Mouse (Mus musculus) T-helper 2 cell (primary cell): ENCODE data around the gene Lgalsl.

Source experiments
- in situ Hi-C: fragments of 300-600 bp; cut with MboI, MseI; formaldehyde crosslinking; loops from one replicate; pipeline ENCODE4 v1.15.1; 2025; ENCODE audit warnings: high pct_unique_total_duplicates

Gene Lgalsl

GRCm38 (mm10) chr11:20829056-20829686, 1.7 kb downstream of the Lgalsl start:
- in situ Hi-C loops = no loop called here

DNA sequence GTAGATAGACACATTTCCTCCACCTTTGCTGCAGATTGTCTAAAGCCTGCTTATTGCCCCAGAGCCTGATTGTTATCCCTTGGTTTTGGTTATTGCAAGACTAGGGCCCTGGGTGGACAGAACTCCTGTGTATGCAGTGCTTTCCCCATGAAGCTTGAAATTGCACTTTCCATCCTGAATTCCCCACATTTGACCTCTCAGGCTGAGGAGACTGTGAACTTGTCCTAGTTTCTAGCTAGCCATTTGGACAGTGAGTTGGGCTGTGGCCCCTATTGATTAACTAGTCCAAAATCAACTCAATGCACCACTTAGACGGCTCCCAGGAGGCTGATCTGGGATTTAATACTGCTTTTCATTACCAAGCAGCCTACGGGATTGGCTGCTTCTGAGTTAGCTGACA, 6.9 kb downstream of the Lgalsl start:
- in situ Hi-C loops = no loop called here

- in situ Hi-C loops = no loop called here
Measured at GRCm38 (mm10) chr11:20823301-20823700, 7.6 kb downstream of the Lgalsl start.

GRCm38 (mm10) chr11:20821351-20821750, 9.5 kb downstream of the Lgalsl start:
- in situ Hi-C loops = no loop called here

- in situ Hi-C loops = no loop called here
Measured at GRCm38 (mm10) chr11:20813901-20814523, 16.8 kb downstream of the Lgalsl start.

GRCm38 (mm10) chr11:20812153-20812887, 18.5 kb downstream of the Lgalsl start:
- in situ Hi-C loops = no loop called here

DNA sequence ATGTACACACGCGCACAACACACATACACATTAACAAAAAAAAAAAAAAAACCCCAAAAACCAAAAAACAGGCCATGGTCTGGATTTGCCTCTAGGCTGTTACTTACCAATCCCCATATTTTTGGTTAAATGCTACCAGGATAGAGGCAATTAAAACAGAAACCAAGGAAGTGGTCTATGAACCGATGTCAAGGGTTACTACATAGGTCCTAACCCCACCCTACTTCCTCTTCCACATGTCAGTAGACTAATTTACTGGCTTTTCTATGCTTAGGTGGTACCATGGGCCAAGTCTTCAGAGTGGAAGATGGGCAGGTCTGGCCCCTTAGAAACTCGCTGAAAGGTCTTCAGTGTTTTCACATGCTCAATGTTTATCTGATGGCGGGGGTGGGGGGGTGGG, 24.2 kb downstream of the Lgalsl start:
- in situ Hi-C loops = no loop called here

DNA sequence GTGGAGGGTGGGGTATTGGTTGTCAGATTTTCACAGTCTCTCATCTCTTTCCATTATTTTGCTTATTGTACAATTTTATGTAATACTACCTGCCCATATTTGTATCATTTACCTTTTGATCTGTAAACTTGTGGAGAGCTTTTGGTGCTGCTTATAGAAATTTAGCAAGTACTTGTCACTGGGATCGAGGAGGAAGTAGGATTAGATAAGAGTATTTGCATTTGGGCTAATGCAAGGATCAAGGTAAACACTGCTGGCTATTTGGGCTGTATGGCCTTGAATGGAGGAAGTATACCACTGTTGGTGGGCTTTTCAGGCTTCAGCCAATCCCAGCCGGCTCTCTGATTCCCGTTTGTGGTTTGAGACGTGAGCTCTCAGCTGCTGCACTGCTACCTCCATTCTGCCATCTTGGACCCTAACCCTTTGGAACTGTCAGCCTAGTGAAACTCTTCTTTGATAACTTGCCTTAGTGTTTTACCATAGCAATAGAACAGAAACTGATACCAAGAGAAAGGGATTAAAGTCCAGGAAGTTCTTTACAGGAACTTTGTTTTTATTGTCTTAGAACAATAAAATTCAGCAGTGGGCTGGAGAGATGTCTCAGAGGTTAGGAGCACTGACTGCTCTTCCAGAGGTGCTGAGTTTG, 25.1 kb downstream of the Lgalsl start:
- in situ Hi-C loops = no loop called here

GRCm38 (mm10) chr11:20804416-20804815, 26.4 kb downstream of the Lgalsl start:
- in situ Hi-C loops = no loop called here

- in situ Hi-C loops = no loop called here
Measured at GRCm38 (mm10) chr11:20800277-20801092, 30.4 kb downstream of the Lgalsl start.

DNA sequence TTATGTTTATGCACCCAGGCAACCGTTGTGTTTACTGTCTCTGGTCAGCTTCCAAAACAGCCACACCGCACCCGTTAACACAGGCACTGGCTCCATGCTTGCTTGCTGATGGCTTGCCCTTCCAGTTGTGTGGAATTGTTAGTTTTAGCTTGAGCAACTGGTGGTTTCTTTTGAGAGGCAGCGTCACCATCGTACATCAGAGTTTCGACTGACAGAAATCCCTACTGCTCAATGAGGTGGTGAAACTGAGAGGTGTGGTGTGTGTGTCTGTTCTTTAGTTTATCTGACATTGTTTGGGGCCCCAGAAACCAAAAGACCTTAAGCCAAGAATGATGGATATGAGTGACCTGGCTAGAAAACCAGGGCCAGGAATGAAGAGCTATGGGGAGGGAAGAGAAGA, 33.0 kb downstream of the Lgalsl start:
- in situ Hi-C loops = loop anchor here (25.0 kb wide), 1 partner anchor 664 kb away; no protein-coding TSS in a partner anchor

DNA sequence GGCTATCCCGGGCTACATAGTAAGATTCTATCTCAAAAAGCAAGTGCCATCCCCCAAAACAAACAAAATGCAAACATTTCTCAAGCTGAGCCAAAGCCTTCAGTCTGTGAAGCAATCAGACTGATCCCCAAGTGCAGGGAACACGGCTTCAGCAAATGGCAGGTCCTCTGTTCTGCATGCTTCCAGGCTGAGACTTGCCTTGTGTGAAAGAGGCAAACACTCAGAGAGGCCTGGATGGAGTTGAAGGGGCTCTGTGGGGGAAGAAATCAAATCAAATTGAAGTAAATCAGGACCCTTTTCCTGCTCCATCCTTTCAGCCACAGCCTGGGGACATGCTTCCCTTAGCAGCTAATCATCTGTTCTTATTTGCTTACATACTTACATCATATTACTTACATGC, 35.4 kb downstream of the Lgalsl start:
- in situ Hi-C loops = loop anchor here (25.0 kb wide), 1 partner anchor 667 kb away; no protein-coding TSS in a partner anchor

DNA sequence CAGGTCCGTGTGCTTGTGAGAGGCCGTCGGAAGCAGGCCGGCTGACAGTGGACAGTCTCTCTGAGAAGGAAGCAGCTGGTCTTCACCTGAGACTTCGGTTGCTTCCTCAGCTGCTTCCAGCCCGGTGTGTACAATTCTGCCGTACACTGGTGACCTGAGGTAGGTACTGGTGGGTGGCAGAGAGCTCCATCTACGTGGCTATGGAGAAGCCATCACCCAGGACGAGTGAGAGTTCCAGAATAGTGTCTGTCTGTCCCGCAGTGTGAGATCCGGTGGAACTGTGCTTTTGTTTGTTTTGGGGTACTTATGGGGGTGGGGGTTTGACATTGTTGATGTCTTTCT, 36.0 kb downstream of the Lgalsl start:
- in situ Hi-C loops = loop anchor here (25.0 kb wide), 1 partner anchor 667 kb away; no protein-coding TSS in a partner anchor

GRCm38 (mm10) chr11:20794196-20794912, 36.5 kb downstream of the Lgalsl start:
- in situ Hi-C loops = loop anchor here (25.0 kb wide), 1 partner anchor 668 kb away; no protein-coding TSS in a partner anchor

DNA sequence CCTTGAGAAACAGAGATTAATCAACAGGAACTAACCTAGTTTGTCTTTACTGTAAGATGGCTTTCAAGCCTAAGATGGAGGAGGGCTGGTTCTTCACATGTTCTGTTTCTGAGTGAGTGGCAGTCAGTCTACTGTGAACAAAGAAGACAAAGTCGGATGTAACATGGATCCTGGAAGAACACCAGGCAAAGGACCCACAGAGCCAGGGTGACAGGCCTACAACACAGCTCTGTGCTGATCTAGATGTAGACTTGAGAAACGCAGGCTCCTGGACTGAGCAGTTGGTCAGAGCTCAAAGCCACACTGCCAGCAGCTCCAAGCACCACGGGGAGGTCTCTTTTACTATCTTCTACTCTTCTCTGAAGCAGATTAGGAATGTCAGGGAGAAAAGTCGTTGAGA, 37.2 kb downstream of the Lgalsl start:
- in situ Hi-C loops = loop anchor here (25.0 kb wide), 1 partner anchor 669 kb away; no protein-coding TSS in a partner anchor

GRCm38 (mm10) chr11:20792667-20793066, 38.2 kb downstream of the Lgalsl start:
- in situ Hi-C loops = loop anchor here (25.0 kb wide), 1 partner anchor 670 kb away; no protein-coding TSS in a partner anchor

- in situ Hi-C loops = loop anchor here (25.0 kb wide), 1 partner anchor 671 kb away; no protein-coding TSS in a partner anchor
Measured at GRCm38 (mm10) chr11:20791334-20791733, 39.5 kb downstream of the Lgalsl start.

- in situ Hi-C loops = loop anchor here (5.0 to 25.0 kb wide), 3 partner anchors 76 to 673 kb away; no protein-coding TSS in a partner anchor
Measured at GRCm38 (mm10) chr11:20789015-20789414, 41.8 kb downstream of the Lgalsl start.

DNA sequence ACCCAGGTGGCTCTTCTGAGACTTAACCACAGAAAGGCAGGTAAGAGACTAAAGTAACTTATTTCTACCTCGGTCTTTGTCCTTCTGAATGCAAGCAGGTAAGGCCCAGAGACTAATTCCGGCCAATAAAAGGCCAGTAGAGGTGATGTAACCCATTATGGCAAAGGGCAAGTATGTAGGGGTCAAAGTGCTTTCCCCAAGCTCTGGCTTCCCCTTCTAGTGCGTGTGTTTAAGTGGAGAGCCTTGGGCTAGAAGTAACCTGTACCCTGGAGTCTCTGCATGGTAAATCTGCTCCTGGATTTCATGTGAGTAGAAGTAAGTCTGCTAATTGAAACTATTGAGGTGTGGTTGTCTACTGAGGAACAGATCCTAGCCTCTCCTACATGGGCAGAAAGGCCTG, 42.8 kb downstream of the Lgalsl start:
- in situ Hi-C loops = loop anchor here (5.0 to 25.0 kb wide), 3 partner anchors 77 to 674 kb away; no protein-coding TSS in a partner anchor

- in situ Hi-C loops = loop anchor here (5.0 to 25.0 kb wide), 3 partner anchors 79 to 676 kb away; no protein-coding TSS in a partner anchor
Measured at GRCm38 (mm10) chr11:20786191-20786590, 44.7 kb downstream of the Lgalsl start.
